Mouse (Mus musculus): Measurements from ENCODE around the gene Ugt1a2. TPM values are rescaled to one million over a fixed set of nuclear protein-coding genes. Genes with fewer than 3 reads are reported as not detected.
"Not testable (repeated sequence)": the region's sequence is repeated elsewhere in the genome, so short reads cannot be mapped to it uniquely, and the experiment has no call there.

Gene Ugt1a2
- total RNA-seq, 2 experiments from 2014 or later: 1.2 to 2.5 TPM

GRCm38 (mm10) chr1:88217576-88217975, 17.2 kb downstream of the Ugt1a2 start:
- no peak for ATAC-seq (ENCODE audit: poor library complexity, severe bottlenecking)

DNA sequence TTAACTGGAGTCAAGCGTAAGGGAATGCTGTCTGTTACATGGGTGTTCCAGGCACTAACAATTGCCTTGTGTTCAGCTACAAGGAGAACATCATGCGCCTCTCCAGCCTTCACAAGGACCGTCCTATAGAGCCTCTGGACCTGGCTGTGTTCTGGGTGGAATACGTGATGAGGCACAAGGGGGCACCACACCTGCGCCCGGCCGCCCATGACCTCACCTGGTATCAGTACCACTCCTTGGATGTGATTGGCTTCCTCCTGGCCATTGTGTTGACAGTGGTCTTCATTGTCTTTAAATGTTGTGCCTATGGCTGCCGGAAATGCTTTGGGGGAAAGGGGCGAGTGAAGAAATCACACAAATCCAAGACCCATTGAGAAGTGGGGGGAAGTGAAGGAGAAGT, 17.6 kb downstream of the Ugt1a2 start:
- no peak for ATAC-seq (ENCODE audit: poor library complexity, severe bottlenecking)

GRCm38 (mm10) chr1:88218591-88218990, 18.2 kb downstream of the Ugt1a2 start:
- ATAC-seq (ENCODE audit: poor library complexity, severe bottlenecking): no peak

GRCm38 (mm10) chr1:88219054-88219453, 18.7 kb downstream of the Ugt1a2 start:
- no peak for ATAC-seq (ENCODE audit: poor library complexity, severe bottlenecking)

GRCm38 (mm10) chr1:88220336-88220735, 19.9 kb downstream of the Ugt1a2 start:
- ATAC-seq (ENCODE audit: poor library complexity, severe bottlenecking): no peak

GRCm38 (mm10) chr1:88222216-88222615, 21.8 kb downstream of the Ugt1a2 start:
- no peak for ATAC-seq (ENCODE audit: poor library complexity, severe bottlenecking)

DNA sequence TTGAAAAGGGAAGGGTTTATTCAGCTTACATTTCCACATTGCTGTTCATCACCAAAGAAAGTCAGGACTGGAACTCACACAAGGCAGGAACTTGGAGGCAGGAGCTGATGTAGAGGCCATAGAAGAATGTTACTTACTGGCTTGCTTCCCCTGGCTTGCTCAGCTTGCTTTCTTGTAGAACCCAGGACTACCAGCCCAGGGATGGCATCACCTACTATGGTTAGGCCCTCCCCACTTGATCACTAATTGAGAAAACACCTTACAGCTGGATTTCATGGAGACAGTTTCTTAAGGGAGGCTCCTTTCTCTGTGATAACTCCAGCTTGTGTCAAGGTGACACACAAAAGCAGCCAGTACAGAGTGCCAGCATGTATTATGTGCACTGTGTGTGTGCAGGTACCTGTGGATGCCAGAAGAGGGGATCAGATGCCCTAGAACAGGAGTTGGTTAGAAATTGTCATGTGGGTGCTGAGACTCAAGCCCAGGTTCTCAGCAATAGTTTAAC, 22.7 kb downstream of the Ugt1a2 start:
- not testable (repeated sequence) for ATAC-seq (ENCODE audit: poor library complexity, severe bottlenecking)

DNA sequence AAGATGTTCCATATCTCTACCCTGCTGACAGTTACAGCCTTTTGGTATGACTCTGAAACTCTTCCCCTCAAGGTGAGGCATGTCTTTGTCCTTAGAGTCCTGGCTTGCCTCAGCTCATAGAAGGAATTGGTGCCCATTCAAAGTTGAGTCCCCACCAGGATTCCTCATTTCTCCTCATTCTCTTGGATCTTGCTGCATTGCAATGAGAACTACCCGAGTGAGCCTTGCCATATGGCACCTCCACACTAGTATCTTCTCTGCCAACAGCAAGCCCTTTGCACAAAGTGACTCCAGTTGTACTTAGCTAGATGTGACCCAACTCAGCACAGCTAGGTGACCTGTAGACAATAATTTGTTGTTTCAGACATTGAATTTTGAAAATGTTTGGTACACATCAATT, 23.2 kb downstream of the Ugt1a2 start:
- ATAC-seq (ENCODE audit: poor library complexity, severe bottlenecking): no peak

- no peak for ATAC-seq (ENCODE audit: poor library complexity, severe bottlenecking)
Measured at GRCm38 (mm10) chr1:88224029-88224776, 23.8 kb downstream of the Ugt1a2 start.

DNA sequence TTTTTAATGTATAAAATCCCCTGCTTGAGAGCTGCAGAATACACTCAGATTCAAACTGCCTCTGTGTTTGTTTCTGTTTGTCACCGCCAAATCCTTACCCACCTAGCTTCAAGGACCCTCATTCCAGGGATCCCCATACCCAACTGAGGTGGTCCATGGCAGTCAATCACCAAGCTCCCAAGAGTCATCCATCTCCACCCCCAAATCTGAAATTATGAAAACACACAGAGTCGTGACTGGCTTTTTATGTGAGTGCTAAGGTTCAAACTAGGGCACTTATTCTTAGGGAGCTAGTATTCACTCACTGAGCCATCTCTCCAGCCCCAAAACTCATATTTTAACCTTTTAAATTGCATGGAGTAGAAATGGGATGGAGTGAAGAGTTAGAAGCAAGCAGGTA, 24.9 kb downstream of the Ugt1a2 start:
- not testable (repeated sequence) for ATAC-seq (ENCODE audit: poor library complexity, severe bottlenecking)

DNA sequence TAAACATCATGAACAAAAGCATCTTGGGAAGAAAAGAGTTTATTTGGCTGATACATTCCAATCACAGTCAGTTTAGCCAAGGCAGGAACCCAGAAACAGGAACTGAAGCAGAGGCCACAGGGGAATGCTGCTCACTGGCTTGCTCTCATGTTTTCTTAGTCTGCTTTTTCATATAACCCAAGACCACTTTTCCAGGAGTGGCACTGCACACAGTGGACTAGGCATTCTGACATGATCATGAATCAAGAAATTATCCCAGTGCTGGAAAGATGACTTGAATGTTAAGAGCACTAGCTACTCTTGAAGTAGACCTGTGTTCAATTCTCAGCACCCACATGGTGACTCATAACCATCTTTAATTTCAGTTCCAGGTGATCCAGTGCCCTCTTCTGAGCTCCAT, 25.3 kb downstream of the Ugt1a2 start:
- no peak for ATAC-seq (ENCODE audit: poor library complexity, severe bottlenecking)

GRCm38 (mm10) chr1:88226670-88227379, 26.4 kb downstream of the Ugt1a2 start, which contains the start of gene Mroh2a:
Gene Mroh2a, plus strand, starts transcription at chr1:88226986.
- ATAC-seq (ENCODE audit: poor library complexity, severe bottlenecking): peak; percentile 65

- peak; percentile 36 for ATAC-seq (ENCODE audit: poor library complexity, severe bottlenecking)
Measured at GRCm38 (mm10) chr1:88227482-88227881, 27.1 kb downstream of the Ugt1a2 start.

- ATAC-seq (ENCODE audit: poor library complexity, severe bottlenecking): no peak
Measured at GRCm38 (mm10) chr1:88228121-88228520, 27.7 kb downstream of the Ugt1a2 start.

GRCm38 (mm10) chr1:88229566-88229965, 29.2 kb downstream of the Ugt1a2 start:
- ATAC-seq (ENCODE audit: poor library complexity, severe bottlenecking): no peak

DNA sequence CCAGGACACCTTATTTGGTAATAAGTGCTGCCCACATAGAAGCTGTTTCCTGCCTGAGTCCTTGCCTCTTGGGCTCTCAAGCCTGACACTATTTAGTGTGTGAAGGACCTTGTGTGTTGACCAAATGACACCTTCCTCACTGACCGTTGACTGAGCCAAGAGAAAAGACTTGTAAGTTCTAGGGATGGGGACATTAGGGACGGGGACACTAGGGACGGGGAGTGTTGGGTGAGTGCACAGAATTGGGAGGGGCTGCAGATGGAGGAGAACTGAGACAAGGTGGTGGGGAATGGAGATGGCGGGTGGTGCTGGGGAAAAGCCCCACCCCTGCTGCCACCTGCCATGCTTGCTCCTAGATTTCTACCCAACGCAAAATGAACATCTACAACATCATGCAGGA, 29.6 kb downstream of the Ugt1a2 start:
- ATAC-seq (ENCODE audit: poor library complexity, severe bottlenecking): no peak

DNA sequence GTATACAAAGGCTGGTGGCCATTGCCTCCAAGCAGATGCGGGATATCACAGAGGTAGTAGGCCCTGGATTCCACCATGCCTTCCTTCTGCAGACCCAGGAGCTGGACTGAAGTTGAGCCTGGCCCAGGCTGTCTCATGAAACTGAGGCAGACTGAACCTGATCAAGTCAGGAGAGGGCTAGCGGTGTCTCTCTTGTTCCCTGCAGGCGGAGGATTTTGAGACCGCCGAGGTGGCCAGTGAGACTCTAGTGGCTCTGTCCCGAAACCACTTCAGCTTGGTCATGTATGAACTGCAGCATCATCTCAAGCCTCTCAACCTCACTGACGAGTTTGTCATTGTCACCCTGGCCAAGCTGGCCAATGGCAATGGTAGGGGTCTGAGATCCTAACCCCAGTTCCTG, 30.0 kb downstream of the Ugt1a2 start:
- ATAC-seq (ENCODE audit: poor library complexity, severe bottlenecking): no peak

- ATAC-seq (ENCODE audit: poor library complexity, severe bottlenecking): no peak
Measured at GRCm38 (mm10) chr1:88230981-88231802, 30.8 kb downstream of the Ugt1a2 start.

DNA sequence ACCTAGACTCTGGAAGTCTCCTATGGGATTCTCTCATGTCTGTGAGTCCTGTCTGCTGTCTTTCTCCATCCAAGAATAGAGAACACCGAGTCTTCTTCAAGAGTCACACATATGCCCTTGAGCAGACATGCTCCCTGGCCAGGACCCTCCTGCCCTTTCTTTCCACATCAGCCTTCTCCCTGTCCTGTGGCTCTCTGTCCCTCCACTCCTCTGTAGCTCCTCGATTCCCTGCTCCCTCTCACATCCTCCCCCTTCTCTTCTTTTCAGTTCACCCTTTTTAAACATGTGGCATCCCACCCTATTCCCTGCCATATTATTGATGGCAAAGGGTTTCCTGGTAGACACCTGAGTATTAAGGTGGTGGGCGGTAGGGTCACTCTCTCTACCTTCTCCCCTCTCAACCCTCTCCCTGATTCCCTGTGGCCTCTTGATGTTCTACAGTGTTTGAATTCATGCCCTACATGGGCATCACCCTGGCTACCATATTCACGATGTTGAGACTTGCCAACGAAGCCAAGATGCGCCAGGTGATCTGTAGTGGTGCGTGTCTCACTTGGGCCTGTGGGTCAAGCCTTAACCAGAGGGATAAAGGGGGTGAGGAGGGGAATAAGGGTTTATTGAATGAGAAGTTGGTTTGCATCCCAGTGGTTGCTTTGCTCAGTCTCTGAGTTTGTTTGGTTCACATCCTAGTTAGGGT, 31.6 kb downstream of the Ugt1a2 start:
- no peak for ATAC-seq (ENCODE audit: poor library complexity, severe bottlenecking)

- no peak for ATAC-seq (ENCODE audit: poor library complexity, severe bottlenecking)
Measured at GRCm38 (mm10) chr1:88232664-88233380, 32.4 kb downstream of the Ugt1a2 start.
